Mouse (Mus musculus) adrenal gland, adult 18-20 months (tissue): ENCODE measurements around the gene Arxes2. TPM values are rescaled to one million over a fixed set of nuclear protein-coding genes. Genes with fewer than 3 reads are reported as not detected.
"Not testable (repeated sequence)": the region's sequence is repeated elsewhere in the genome, so short reads cannot be mapped to it uniquely, and the experiment has no call there.

Source experiments
- DNase-seq, 2 experiments: peaks; one replicate each; pipeline ENCODE4 v3.0.0; 2021 to 2022; ENCODE audit warnings: low spot score in 2 of 2
- long read RNA-seq, 2 experiments: library from polyadenylated mRNA; stranded (forward); transcript quantifications; one replicate each; pipeline ENCODE4 v2.0.0; 2021
- total RNA-seq, 2 experiments: library from RNA; stranded (reverse); gene quantifications; 1 replicate in 1 of 2; 2 replicates in 1 of 2; pipeline ENCODE4 v1.2.3; 2021

Arxes2 gene
- 10 to 100 TPM; 34.2 to 96.8 TPM for total RNA-seq
- long read RNA-seq, experiment 1, transcript Arxes2-201 (1 exons, 1,532 nt): major isoform, 50 of 50 reads
- long read RNA-seq, experiment 1, partial matches to known transcripts: 0 of 50 reads
- long read RNA-seq, experiment 1, other reads (novel, unspliced or antisense): 0 of 50 reads
- long read RNA-seq, experiment 2, transcript Arxes2-201 (1 exons, 1,532 nt): major isoform, 99 of 101 reads
- long read RNA-seq, experiment 2, partial matches to known transcripts: 0 of 101 reads
- long read RNA-seq, experiment 2, other reads (novel, unspliced or antisense): 2 of 101 reads

DNA sequence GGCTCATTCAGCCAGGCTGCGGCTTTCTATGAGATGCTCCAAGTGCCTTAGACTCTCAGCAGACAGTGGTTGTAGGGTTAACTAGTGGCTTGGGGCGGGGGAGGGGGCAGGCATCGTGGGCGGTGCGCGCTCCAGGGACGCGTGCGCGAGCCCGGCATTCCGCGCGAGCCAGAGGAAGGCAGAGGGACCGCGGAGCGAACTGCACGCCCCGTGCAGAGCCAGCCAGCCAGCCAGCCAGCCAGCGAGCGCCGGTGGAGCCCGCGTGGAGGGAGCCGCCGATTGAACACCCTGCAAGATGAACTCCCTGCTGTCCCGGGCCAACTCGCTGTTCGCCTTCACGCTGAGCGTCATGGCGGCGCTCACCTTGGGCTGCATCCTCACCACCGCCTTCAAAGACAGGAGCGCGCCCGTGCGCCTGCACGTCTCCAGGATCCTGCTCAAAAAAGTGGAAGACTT lies at the start of gene Arxes2:
Arxes2 (plus strand) TSS at position 161 of the 456 bp plus-strand sequence.
- not testable (repeated sequence) for DNase-seq

DNA sequence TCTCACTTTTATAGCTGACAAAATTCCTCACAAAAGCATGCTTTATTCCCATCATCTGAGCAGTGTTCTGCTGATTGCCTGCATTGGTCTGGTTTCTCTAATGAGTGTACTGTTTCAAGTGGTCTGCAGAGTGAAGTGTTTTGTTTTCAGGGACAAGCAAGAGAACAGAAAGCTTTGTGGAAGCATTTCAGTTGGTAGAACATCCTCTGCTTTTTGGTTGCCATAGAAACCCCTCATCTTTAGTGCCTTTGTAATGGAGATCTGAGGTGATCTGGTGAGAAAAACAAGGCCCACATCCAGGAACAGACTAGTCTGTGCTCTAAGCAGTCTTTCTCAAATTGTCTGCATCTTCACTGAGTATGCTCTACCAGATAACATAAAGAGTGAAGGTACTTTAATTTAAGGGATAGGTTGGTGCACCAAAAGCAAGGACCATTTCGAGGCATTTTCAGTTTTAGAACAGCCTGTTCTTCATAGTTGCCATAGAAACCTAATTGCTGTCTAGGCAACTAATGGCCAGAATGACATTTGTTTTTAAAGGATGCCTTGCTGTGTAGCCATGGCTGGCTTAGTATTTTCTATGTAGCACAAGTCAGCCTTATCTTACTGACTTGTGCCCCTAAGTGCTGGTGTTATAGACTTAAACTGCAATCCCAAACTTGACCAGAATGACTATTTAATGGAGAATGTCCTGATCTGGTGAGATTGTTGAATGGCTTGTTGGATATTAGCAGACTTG lies 44.8 kb upstream of the Arxes2 start:
- DNase-seq: no peak

DNA sequence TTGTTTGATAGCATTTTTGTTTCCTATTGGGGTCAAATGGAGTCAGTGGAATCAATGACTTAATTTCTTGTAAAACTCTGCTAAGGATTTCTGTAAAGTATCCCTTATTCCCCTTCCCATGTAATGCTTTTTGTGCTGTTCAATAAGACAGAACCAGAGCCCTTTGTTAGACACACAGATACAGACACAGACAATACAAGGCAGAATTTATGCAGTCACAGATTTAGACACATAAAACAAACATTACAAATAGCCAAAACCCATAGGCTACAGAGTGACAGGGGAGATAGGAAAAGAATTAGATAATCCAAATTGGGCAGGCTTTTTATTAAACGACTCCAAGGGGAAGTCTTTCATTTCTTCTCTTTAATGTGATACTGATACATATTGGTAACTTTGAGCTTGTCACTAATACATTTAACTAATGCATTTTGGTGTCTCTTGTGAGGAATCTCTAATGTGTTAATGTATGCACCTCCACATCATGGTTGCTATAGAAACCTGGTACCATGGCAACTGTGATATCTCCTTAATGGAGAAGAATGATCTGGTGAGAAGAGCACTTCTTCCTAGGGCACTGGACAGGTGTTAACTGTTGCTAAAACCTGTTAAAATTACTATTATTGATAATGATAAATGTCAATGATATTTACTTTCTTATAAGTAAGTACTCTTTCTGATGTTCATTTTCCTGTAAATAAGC lies 36.5 kb upstream of the Arxes2 start:
- DNase-seq: no peak

DNA sequence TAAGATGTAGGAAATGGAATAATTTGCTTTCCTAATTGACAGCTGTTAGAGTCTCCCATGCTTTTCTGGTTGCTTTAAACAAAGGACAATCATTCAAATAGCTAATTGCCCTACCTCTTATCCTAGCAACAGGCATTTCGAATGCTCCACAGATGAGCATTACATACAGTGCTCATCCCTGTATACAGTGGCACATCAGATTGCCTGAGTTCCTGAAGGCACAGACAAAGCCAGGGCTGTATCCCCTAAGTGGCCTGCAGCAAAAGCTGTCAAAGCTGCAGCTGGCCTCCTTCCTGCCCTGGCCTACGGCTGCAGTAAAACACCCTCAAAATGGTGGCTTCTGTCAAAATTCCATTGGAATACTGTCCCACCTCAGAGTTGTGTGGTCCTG lies 35.9 kb upstream of the Arxes2 start:
- no peak for DNase-seq

DNA sequence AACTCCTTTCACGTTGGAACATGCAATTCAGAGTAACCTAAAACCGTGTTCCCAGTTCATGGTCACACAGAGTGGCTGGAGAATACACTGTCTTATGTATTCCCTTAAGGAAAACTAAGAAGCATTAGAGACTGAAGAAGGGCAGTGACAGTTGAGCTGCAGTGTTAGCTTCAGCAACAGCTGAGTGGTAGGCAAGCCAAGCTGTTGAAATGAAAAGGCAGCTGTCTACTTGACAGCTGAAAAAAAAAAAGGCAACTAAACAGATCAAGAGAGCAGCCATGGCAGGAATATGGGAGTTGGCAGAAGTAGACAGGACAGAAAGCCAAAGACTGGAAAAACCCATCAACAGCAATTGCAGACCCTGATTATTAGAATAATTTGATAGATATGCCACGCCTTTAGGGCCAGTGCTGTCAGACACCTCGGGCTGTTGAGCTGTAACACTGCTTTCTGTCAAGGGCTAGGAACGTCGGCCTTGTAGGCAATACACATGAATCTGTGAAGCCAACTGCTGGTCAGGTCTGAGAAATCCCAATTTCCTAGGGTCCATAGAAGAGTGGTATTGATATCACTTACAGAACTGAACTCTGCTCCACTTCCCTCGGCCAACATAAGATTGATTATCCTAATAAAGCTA lies 34.9 kb upstream of the Arxes2 start:
- no peak for DNase-seq

DNA sequence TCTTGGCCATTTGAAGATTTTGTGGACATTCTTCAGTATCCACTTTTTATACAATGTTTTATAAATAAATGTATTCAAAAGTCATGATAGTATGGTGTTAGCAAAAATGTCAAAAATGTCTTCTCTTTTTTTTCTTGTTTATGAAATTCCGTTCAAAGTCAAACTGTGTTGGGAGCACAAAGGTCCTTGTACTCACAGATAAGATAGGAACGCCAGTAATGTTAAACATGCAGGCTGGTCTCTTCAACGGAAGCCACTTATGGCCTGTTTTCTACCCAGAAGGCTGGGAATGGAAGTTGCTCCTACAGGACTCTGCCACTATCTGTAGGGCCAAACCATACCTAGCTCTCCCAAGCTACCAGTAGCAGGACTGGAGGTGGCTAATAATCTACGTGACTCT lies 34.1 kb upstream of the Arxes2 start:
- no peak for DNase-seq

DNA sequence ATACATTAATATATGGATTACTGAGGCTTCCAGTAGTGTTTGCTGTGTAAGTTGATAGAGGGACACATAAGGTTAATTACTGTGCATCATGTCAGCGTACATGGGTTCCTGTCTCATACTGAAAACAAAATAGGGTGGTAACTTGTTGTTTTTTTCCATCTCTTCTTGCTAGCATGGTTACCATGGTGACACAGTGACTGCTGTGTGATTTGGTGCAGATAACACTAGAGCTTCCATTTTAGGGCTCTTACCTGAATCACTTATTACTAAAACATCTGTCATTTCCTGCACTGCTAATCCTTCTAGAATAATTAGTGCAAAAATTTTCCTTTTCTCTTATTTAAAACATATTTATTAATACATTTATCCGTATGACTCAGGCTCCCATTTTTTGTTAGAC lies 31.3 kb upstream of the Arxes2 start:
- DNase-seq: no peak

DNA sequence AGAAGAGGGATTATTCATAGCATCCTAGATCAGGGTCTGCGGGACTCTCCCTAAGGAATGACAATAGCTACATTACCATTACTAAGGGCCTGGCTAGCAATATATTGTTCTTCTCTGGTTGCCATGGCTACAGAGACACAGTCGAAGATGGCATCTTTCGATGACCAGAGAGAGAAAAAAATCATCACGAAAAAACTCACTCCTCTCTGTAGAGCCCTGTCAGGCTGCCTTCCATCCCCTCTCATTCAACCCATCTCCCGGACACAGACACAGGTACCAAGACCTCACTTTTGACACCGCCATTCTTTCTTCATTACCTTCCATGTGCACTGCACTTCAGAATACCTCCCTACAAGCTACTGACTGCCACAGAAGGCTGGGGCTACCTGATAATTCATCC lies 30.5 kb upstream of the Arxes2 start:
- no peak for DNase-seq

DNA sequence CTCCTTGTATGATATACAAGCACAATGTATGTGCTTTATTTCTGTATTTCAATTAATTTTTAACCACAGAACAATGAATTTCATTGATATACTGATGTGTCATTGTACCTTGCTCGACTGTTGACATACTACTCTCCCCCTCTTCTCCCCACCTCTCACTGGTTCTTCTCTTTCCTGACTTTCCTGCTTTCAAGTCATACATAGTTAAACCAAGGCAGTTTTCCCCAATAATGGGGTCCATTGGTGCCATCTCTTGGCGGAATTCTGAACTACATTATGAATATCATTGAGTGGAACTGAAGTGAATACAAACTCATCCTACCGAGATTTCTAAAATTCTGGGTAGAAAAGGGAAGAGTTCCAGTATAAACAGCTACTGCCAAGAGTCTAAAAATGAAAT lies 30.0 kb upstream of the Arxes2 start:
- DNase-seq: peak in 1 of 2 experiments; percentile 10

DNA sequence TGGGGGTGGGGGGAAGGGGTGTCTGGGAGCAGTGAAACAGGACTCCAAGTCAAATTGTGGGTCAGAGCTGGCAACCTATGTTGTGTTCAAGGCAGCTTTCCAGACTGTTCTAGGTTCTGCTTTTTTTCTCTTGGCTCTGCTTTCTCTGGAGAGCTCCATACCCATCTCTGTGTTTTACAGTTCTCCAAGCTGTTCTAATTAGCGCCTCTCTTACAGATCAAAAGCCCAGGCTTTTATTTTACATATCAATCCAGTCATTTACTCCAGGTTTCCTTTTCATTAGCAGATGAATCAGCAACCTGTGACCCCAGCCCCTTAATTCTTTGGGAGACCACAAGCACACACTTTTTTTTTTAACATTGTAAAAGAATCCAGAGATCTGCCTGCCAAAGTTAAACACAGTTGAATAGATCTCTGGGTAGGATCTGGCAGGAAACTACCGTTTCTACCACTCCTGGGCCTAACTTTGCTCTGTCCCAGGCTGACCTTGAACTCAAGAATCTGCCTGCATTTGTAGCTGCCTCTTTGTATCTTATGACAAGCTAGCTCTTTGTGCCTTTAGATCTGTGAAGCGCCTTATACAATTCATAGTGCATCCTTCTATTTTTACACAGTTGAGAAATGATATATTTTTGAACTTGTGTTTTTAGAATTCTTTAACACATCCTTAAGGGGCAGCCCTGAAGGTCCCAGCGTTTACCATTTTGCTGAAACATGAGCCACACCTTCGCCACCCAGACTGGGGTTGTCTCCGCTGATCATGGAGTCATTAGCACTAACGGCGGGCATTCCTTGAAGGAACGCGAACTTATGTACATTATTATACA lies 19.8 kb upstream of the Arxes2 start:
- no peak for DNase-seq

DNA sequence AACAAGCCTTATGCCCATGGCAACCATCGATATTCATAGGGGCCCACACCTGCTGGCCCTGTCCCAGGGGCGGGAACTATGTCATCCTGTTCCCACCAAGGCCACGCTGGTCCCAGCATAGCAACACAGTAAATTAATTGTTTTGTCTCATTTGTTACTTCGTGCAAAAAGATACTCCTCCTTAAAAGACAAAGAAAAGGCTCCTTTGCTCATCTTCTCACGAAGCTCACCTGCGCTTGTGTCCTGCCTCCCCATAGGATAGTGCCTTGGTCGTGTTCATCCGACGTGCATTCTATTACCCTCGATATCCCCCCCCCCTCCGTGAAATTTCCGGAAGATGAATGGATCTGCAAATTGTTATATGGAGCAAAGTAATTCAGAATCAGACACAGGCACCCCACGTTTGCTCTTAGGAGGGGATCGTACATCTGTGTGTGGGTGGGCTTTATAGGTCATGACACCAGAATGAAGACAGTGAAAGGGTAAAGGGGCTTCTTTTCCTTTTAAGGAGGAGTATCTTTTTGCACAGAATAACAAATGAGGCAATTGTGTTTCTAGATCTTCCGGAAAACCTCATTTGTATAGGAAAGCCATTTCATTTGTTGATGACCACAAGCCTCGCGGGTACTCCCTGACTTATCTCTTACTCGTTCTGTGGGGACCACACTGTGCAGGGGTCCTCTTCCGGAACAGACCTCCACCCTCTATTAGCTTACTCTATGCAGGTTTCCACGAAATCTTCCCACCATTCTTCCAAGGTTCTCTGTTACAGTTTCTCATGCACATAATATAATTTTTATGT lies 19.0 kb upstream of the Arxes2 start:
- no peak for DNase-seq

DNA sequence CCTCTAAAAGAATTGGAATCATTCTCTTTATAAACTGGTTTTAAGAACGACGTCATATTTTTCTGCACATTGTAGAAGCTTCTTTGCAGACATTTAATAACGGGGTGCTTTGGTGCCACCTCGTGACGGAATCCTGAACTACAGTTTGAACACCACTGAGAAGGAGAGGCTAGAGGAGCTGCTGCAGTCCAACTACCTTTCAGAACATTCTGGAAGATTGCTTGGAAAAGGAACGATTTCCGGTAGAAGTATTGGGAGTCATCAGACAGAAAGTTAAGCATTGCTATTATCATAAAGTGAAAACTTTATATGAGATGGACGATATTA lies 18.4 kb upstream of the Arxes2 start:
- peak; percentile 60 to 68 for DNase-seq

DNA sequence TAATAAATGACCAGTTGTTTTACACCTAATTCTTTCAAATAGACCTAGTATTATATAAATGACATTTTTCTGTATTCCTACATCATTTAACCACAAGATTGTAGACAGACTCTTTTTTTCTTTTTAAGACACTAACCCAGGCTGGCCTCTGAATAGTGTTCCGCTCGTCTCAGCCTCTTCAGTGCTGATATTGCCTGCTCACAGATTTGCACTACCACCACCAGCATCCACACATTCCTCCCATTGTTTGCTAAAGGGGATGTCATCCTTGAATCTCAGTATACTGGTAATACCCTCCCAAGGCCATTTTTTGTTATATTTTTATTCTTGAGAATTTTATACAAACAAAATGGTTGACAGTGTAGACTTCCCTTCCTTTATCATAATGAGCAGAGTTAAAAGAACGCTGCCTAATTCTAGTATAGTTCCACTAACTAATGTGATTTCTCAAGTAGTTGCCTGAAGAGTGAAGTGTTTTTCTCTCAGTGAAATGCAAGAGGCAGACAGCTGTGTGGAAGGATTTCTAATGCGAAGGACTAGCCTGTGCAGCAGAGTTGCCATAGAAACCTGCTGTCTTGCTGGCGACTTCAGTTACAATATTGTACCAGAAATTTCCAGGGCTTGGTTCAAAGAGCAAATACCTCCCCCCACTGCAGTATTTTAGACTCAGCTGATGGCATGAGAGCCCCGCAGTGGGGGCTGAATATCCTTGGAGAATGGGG lies 8.9 kb upstream of the Arxes2 start:
- DNase-seq: no peak

DNA sequence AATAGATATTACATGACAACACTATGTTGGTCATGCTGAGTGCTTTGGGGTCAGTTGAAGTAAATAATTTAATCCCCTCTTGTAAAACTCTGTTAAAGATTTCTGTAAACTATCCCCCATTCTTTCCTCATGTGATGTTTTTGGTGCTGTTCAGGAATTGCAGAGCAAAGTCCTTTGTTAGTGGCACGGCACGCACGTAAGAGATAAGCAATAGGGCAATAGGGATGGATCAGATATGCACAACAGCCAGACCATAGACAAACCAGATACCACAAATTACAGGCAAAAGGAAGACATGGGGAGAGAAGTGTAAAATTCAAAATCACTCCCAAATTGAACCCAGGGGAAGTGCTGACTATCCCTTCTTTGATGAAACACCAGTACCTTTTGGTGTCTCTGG lies 7.4 kb upstream of the Arxes2 start:
- DNase-seq: no peak

DNA sequence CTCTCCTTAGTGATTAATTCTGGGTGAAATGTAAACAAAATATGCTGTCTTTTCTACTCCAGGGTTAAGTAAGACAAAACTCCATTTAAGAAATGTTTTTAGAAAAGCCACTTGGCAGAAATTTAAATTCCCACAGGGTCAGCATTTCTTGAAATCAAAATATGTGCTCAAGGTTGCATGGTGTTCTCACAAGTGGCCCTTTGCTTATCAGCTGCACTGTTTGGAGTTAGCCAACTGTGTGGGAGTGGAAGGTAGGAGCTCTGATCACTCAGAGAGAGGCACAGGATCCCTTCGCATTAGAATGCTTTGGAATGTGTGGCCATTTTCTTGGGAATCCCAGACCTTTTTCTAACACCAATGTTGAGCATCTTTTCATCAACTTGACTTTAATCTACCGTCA lies 3.0 kb upstream of the Arxes2 start:
- DNase-seq: no peak

DNA sequence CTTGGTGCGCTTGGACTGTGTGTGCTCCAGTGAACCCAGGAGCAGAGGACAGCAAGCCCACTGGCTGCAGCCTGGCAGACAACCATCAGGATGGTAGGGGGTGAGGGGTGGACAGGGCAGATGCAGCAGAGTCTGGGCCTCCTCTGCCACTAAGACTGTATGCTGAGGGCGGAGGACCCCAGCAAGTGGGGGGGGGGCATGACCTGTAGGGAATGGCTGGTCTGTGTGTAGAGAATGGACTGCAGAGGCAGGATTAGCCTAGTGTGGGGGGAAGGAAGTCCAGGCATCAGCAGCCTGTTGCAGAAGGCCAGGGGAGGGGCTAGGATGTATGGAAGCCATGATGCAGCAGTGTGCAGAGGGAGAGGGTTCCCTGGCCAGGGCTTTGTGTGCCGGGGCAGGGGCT lies 431 bp upstream of the Arxes2 start:
- DNase-seq: not testable (repeated sequence)

DNA sequence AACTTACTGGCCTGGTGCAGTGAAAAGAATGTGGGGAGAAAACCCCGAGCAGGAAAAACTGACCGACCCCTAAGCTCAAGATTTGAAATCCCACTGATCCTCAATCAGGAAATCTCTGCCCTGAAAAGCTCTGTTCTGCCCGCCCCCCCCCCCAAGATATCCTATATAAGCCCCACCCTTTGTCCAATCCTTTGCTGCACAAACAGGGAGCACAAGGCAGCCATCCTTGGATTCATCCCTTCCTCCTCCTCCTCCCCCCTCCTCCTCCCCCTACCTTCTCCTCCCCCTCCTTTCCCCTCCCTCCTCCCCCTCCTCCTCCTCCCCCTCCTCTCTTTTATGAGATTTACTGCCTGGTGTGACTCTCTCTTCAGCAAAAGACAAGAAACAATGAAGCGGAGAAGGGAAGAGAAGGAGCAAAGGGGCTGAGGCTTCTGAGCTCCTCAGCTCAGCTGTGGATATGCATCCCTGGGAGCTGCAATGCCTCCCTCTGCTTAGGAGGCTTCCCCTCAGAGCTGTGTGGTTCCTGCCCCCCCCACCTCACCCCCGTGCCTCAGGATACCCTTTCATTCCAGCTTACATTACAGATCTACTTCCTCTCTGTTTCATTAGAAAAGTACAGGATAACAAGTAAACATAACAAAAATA lies 13.7 kb downstream of the Arxes2 start:
- DNase-seq: no peak

DNA sequence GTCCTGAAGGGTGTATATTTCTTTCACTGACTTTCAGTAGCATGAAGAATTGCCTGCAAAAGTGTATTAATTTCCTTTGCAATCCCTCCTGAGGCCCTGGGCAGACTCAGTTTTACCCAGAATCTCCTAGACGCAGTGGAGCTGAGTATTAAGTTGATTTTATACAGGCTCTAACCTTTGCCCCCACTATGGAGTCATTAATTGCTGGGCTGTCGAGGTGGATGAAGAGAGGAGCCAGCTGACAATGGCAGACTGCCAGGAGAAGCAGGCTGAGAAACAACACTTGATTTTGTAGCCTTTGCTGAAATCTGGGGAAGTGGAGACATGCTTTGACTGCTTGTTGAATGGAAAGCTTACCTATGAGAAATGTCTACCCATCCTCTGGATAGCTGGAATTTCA lies 20.8 kb downstream of the Arxes2 start:
- DNase-seq: no peak

DNA sequence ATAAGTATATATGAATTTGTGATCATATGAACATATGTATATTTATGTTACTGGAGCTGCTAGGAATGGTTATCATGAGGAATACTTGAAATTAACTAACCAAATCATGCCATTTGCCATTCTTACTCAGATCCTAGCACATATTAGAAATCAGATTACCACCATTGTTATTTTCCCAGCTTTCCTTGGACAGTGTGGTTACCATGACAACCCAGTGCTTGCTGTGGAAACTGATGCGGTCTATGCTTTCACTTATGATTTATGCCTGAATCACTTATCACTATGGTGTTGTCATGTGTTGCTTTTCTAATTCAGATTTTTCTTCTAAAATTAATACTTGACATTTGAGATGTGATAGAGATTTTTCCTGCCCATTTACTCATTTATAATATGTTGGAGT lies 36.7 kb downstream of the Arxes2 start:
- DNase-seq: no peak
